Mouse (Mus musculus) hindbrain, postnatal 0 days (tissue): ENCODE results near the gene Rpe. TPM values are rescaled to one million over a fixed set of nuclear protein-coding genes. Genes with fewer than 3 reads are reported as not detected.

ENCODE experiments used
- ATAC-seq: fragments of 200-750 bp; cut with Nextera tagmentation; 2 replicates; pipeline ENCODE4 v1.8.0; 2017; ENCODE audit warnings: mild to moderate bottlenecking, moderate TSS enrichment, moderate library complexity
- DNase-seq: peaks from one replicate; pipeline ENCODE4 v3.0.0-alpha.2; 2015; ENCODE audit warnings: low spot score
- H3K27ac ChIP-seq: fragments of 300-500 bp; sonication (generic); 2 replicates; pipeline ENCODE4 v1.5.1; 2014; ENCODE audit warnings: mild to moderate bottlenecking
- H3K27me3 ChIP-seq: fragments of 300-500 bp; sonication (generic); 2 replicates; pipeline ENCODE4 v1.6.1; 2014; ENCODE audit warnings: low read length, mixed read lengths; ENCODE audit not compliant: insufficient read depth
- H3K36me3 ChIP-seq: fragments of 300-500 bp; sonication (generic); 2 replicates; pipeline ENCODE4 v1.6.1; 2014; ENCODE audit warnings: low read length, mixed read lengths; ENCODE audit not compliant: insufficient read depth
- H3K4me1 ChIP-seq: fragments of 300-500 bp; sonication (generic); 2 replicates; pipeline ENCODE4 v1.6.1; 2014; ENCODE audit warnings: antibody characterized with exemption, low read length, mixed read lengths; ENCODE audit not compliant: insufficient read depth
- H3K4me2 ChIP-seq: fragments of 300-500 bp; sonication (generic); 2 replicates; pipeline ENCODE4 v1.6.1; 2014; ENCODE audit warnings: low read depth, mild to moderate bottlenecking, low read length, moderate library complexity, mixed read lengths
- H3K4me3 ChIP-seq: fragments of 300-500 bp; sonication (generic); 2 replicates; pipeline ENCODE4 v1.5.1; 2014; ENCODE audit warnings: low read length
- H3K9ac ChIP-seq: fragments of 300-500 bp; sonication (generic); replicated peaks from 2 replicates; pipeline ENCODE4 v1.6.1; 2014; ENCODE audit warnings: mild to moderate bottlenecking, low read length, moderate library complexity, mixed read lengths
- H3K9me3 ChIP-seq: fragments of 300-500 bp; sonication (generic); 2 replicates; pipeline ENCODE4 v1.6.1; 2016; ENCODE audit warnings: low read length, mixed read lengths
- CTCF ChIP-seq: IDR thresholded peaks from 2 replicates; pipeline ENCODE4 v1.5.1; 2016; ENCODE audit warnings: antibody characterized with exemption, control low read depth, low read depth
- WGBS: fragments of 180-500 bp; shearing (Covaris S2); extraction: QIAGEN DNeasy Blood & Tissue Kit; methylation state at CpG from one replicate; pipeline ENCODE4 v1.1.7; 2014; 5-methylcytosine and 5-hydroxymethylcytosine counted together
- polyA plus RNA-seq: library from polyadenylated mRNA; unstranded; fragments of >200 nt; fragmentation: Nextera tagmentation; extraction: Ambion mirVana; gene quantifications from 2 replicates; pipeline ENCODE4 v1.2.1, GENCODE M21; 2015
- total RNA-seq: library from RNA; depleted of rRNA; stranded (reverse); fragments of >200 nt; gene quantifications from 2 replicates; pipeline ENCODE4 v1.2.3, GENCODE M21; 2014

The Rpe gene
- total and polyA plus RNA-seq, 2 experiments from 2014 or later: 25.9 to 43.0 TPM

DNA sequence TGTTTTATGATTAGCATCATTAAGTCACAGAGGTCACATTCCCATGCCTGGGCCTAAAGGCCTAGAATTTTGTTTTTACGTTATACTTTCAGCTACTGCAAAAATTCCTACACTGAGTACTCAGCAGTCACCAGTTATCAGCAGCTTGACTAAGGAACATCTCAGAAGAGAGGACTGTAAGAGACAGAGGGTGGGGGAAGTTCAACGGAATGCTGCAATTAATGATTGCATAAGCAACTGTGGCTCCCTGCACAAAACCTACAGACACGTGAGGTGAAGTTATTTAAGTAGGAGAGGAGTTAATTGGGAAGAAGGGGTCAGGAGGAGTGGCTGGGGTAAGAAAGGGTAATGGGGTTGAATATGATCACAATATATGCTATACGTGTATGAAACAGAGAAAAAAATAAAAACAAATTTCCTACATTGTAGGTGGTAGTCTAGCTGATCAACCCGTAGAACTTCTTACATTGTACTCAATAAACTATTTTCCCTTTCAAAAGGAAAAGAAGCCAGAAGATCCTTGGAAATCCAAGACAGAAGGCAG lies 410 bp upstream of the Rpe start:
- no peaks in the 10 kb centered on the region for H3K36me3 ChIP-seq
- no peaks in the 10 kb centered on the region for H3K9me3 ChIP-seq
- TF ChIP-seq CTCF: no peak
- H3K27ac ChIP-seq: peak overlapping the region; percentile 73; the same call in 1 of the 2 replicates
- H3K4me1 ChIP-seq: peaks cover 9% of the 10 kb centered on the region; the same call in 1 of the 2 replicates
- ATAC-seq (peak; percentile 19), DNase-seq (no peak)
- 39% methylated on average over 5 of the region's 5 CpGs for WGBS
- peak overlapping the region; percentile 84 for H3K4me2 ChIP-seq
- peak overlapping the region; percentile 79; the same call in 1 of the 2 replicates for H3K9ac ChIP-seq
- no peaks in the 10 kb centered on the region for H3K27me3 ChIP-seq
- H3K4me3 ChIP-seq: peak overlapping the region; percentile 93

DNA sequence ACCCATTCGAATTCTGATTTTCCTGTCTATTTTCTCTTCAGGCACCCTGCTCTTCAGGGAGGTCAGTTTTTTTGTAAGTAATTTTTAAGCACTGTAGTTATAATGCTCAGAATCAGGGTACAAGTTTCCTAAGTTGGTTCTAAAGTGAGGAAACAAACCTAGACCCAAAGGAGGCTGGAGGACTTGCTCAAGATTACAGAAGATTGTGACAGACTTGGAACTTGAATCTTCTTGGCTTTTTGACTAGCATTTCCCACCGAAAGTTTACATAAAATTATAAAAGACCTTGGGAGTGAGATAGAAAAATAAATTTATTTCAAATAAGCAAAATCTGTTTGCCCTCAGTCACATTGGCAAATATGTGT lies 927 bp downstream of the Rpe start:
- peak overlapping the region; percentile 73; the same call in 1 of the 2 replicates for H3K27ac ChIP-seq
- TF ChIP-seq CTCF: no peak
- 37% methylated on average over 2 of the region's 2 CpGs for WGBS
- H3K36me3 ChIP-seq: no peaks in the 10 kb centered on the region
- peak overlapping the region; percentile 79 for H3K9ac ChIP-seq
- ATAC-seq (no peak), DNase-seq (no peak)
- no peaks in the 10 kb centered on the region for H3K27me3 ChIP-seq
- peak overlapping the region; percentile 93 for H3K4me3 ChIP-seq
- H3K4me2 ChIP-seq: peak overlapping the region; percentile 84
- no peaks in the 10 kb centered on the region for H3K9me3 ChIP-seq
- H3K4me1 ChIP-seq: peaks cover 9% of the 10 kb centered on the region; the same call in 1 of the 2 replicates

DNA sequence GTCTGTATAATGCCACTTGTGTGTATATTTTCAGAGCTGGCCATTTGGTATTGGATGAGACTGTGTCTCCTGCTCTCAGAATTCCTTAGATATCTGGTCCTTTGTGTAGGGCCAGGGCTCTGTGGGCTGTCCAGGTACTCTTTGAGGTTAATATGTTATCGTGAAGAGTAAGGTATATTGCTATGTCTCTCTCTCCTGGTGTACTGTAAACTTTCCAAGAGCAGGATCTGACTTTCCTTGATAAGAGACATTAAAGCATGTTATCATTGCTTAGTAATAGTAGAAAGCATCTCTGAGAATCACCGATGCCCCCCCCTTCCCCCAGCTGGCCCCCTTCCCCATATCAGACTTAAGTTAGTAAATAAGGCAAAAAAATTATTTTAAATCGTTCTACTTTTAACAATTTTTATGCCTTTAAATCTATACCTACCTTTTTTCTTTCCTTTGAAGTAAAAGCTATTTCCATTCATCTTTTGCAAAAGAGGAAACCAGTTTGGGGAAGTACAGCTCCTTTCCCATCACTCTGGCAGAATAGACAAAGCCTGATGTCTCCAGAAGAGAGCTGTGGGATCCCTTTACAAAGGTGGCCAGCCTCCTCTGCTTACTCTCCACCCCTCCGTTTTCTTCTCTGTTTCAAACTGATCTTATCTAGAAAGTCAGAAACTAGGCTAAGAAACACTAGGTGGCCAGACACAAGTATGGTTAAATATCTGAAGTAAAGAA lies 2.2 kb downstream of the Rpe start:
- Histone ChIP-seq H3K27me3 (no peaks in the 10 kb centered on the region), H3K9ac (no peak overlapping the region), H3K9me3 (no peaks in the 10 kb centered on the region), H3K27ac (no peak overlapping the region), H3K4me1 (peaks cover 9% of the 10 kb centered on the region; the same call in 1 of the 2 replicates), H3K36me3 (peaks cover 3% of the 10 kb centered on the region; the same call in 1 of the 2 replicates), H3K4me3 (no peak overlapping the region), H3K4me2 (peak overlapping the region; percentile 84; the same call in 1 of the 2 replicates)
- DNase-seq (no peak), ATAC-seq (no peak)
- WGBS: 85% methylated on average over 4 of the region's 4 CpGs
- TF ChIP-seq CTCF: no peak

DNA sequence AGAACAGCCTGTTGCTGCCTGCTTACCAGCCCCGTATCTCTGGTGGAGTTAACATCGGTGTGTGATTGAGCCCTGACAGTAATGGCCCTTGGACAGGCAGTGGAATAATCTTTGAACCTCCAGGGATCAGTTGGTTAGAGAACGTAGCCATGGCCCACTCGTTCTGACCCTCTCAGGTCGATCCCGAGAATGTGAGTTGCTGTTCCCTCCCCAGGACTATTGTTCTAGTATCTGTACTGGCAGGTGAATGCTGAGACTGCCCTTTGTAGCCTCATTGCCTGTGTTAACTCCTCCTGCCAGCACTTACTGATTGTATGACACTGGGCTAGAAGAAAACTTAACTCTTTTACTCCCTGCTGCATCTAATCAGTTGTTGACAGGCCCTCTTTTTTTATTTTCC lies 3.9 kb downstream of the Rpe start:
- DNase-seq: no peak

GRCm38 (mm10) chr1:66712859-66713258 lies 12.2 kb downstream of the Rpe start:
- Histone ChIP-seq H3K27me3 (no peaks in the 10 kb centered on the region), H3K4me2 (no peak overlapping the region), H3K9me3 (no peaks in the 10 kb centered on the region), H3K9ac (no peak overlapping the region), H3K4me3 (no peak overlapping the region), H3K4me1 (no peaks in the 10 kb centered on the region), H3K27ac (no peak overlapping the region), H3K36me3 (0 out of 2 replicates have a peak, but pooled peaks cover 3% of the 10 kb centered on the region)
- no peak for DNase-seq
- no peak for TF ChIP-seq CTCF
- 94% methylated on average over 3 of the region's 3 CpGs for WGBS
- ATAC-seq: no peak

More for the DNA sequence above, 3.9 kb downstream of the Rpe start:
- Histone ChIP-seq H3K27ac (no peak overlapping the region), H3K4me3 (no peak overlapping the region), H3K4me2 (no peak overlapping the region), H3K9ac (no peak overlapping the region), H3K9me3 (no peaks in the 10 kb centered on the region), H3K4me1 (peaks cover 9% of the 10 kb centered on the region; the same call in 1 of the 2 replicates), H3K36me3 (peaks cover 3% of the 10 kb centered on the region; the same call in 1 of the 2 replicates), H3K27me3 (no peaks in the 10 kb centered on the region)
- no peak for ATAC-seq
- TF ChIP-seq CTCF: no peak
- WGBS: 61% methylated on average over 6 of the region's 6 CpGs

DNA sequence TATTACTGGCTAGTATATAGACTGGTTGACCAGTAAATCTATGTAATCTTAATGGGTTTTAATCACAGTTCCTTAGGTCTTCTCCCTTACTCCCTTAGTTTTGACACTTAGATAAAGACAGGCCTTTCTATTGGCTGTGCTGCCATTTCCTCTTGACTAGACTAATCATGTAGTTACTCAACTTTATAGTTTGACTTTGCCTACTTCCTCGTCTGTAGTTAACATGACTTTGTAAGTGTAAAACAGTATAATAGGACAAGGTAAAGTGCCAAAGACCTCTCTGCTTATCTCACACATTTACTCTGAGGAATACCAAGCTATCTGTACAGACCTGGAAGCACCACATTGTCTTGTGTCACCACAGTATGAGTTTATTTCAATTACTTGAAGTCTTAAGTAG lies 29.9 kb downstream of the Rpe start:
- WGBS: 85% methylated on average over 1 of the region's 1 CpGs
- no peaks in the 10 kb centered on the region for H3K4me1 ChIP-seq

More for the DNA sequence above, 29.9 kb downstream of the Rpe start:
- H3K36me3 ChIP-seq: 0 out of 2 replicates have a peak, but pooled peaks cover 4% of the 10 kb centered on the region
- no peaks in the 10 kb centered on the region for H3K9me3 ChIP-seq
- DNase-seq: no peak
- no peak overlapping the region for H3K4me3 ChIP-seq
- H3K27ac ChIP-seq: no peak overlapping the region
- no peaks in the 10 kb centered on the region for H3K27me3 ChIP-seq
- H3K9ac ChIP-seq: no peak overlapping the region
- no peak overlapping the region for H3K4me2 ChIP-seq
- no peak for ATAC-seq
- no peak for TF ChIP-seq CTCF
